Mouse (Mus musculus): ENCODE data around the gene Ltv1.

The Ltv1 gene

DNA sequence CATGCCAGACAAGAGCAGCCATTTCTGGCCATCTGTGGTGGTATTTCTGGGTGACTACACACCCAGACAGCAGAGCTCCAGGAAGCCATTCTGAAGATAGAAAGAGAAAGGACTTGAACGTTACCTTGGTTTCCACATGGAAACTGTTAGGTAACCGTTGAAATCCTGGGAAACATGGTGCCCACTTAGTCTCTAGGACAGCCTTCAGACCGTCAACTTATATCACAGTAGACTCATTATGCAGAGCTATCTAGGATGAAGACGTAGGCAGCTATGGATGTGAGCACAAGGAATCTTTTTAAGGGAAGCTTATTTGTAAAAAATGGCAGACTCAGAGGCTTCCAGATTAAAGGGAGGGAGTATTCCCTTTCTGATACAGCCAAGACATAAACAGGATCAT lies 59.1 kb downstream of the Ltv1 start:
- no peak for DNase-seq (ENCODE audit: low read depth, low spot score)

All from embryo, embryonic 11.5 days (tissue).